Mouse (Mus musculus) stomach, postnatal 0 days (tissue): ENCODE data around the gene Aldh5a1. TPM values are rescaled to one million over a fixed set of nuclear protein-coding genes. Genes with fewer than 3 reads are reported as not detected.

Source experiments
- ATAC-seq: fragments of 200-750 bp; cut with Nextera tagmentation; 2 replicates; pipeline ENCODE4 v1.8.0; 2017; ENCODE audit not compliant: low FRiP score, low TSS enrichment
- DNase-seq: peaks from one replicate; pipeline ENCODE4 v3.0.0-alpha.2; 2016; ENCODE audit warnings: low spot score
- H3K27ac ChIP-seq: fragments of 300-500 bp; sonication (generic); replicated peaks from 2 replicates; pipeline ENCODE4 v1.5.1; 2014; ENCODE audit warnings: mild to moderate bottlenecking, control low read depth
- H3K27me3 ChIP-seq: fragments of 300-500 bp; sonication (generic); 2 replicates; pipeline ENCODE4 v1.6.1; 2014; ENCODE audit warnings: low read length; ENCODE audit not compliant: control insufficient read depth, insufficient read depth
- H3K36me3 ChIP-seq: fragments of 300-500 bp; sonication (generic); 2 replicates; pipeline ENCODE4 v1.6.1; 2014; ENCODE audit warnings: low read length, mixed read lengths; ENCODE audit not compliant: control insufficient read depth, insufficient read depth
- H3K4me1 ChIP-seq: fragments of 300-500 bp; sonication (generic); replicated peaks from 2 replicates; pipeline ENCODE4 v1.6.1; 2014; ENCODE audit warnings: antibody characterized with exemption; ENCODE audit not compliant: control insufficient read depth, insufficient read depth
- H3K4me2 ChIP-seq: fragments of 300-500 bp; sonication (generic); replicated peaks from 2 replicates; pipeline ENCODE4 v1.6.1; 2014; ENCODE audit warnings: low read depth, mild to moderate bottlenecking, control low read depth, moderate library complexity
- H3K4me3 ChIP-seq: fragments of 300-500 bp; sonication (generic); 2 replicates; pipeline ENCODE4 v1.5.1; 2014; ENCODE audit warnings: low read depth, low read length, control low read depth
- H3K9ac ChIP-seq: fragments of 300-500 bp; sonication (generic); 2 replicates; pipeline ENCODE4 v1.6.1; 2014; ENCODE audit warnings: mild to moderate bottlenecking, low read length, control low read depth, mixed read lengths
- H3K9me3 ChIP-seq: fragments of 300-500 bp; sonication (generic); 2 replicates; pipeline ENCODE4 v1.6.1; 2016; ENCODE audit warnings: low read length; ENCODE audit not compliant: control insufficient read depth
- CTCF ChIP-seq: IDR thresholded peaks from 2 replicates; pipeline ENCODE4 v1.5.1; 2016; ENCODE audit warnings: antibody characterized with exemption, low read depth, mild to moderate bottlenecking, moderate library complexity
- EP300 ChIP-seq: optimal IDR thresholded peaks from 2 replicates; pipeline ENCODE3; 2016; ENCODE audit warnings: antibody characterized with exemption
- WGBS: fragments of 180-500 bp; shearing (Covaris S2); extraction: QIAGEN DNeasy Blood & Tissue Kit; methylation state at CpG from one replicate; pipeline ENCODE4 v1.1.7; 2014; 5-methylcytosine and 5-hydroxymethylcytosine counted together
- polyA plus RNA-seq: library from polyadenylated mRNA; unstranded; fragments of >200 nt; fragmentation: Nextera tagmentation; extraction: Ambion mirVana; gene quantifications from 2 replicates; pipeline ENCODE4 v1.2.1, GENCODE M21; 2015

Gene Aldh5a1
- polyA plus RNA-seq, 1 experiment from 2014 or later = 6.1 TPM

GRCm38 (mm10) chr13:24879359-24880040, 58.0 kb downstream of the Aldh5a1 start:
- Histone ChIP-seq H3K4me2 (no peak overlapping the region), H3K27ac (no peak overlapping the region)
- WGBS = 70% methylated on average over 15 of the region's 15 CpGs

GRCm38 (mm10) chr13:24868233-24868632, 69.2 kb downstream of the Aldh5a1 start:
- H3K4me2 ChIP-seq = no peak overlapping the region
- ATAC-seq = no peak
- no peak overlapping the region for H3K9ac ChIP-seq
- H3K4me3 ChIP-seq = no peak overlapping the region
- H3K36me3 ChIP-seq = no peaks in the 10 kb centered on the region
- H3K4me1 ChIP-seq = no peaks in the 10 kb centered on the region
- no peaks in the 10 kb centered on the region for H3K9me3 ChIP-seq
- H3K27ac ChIP-seq = no peak overlapping the region
- no peak for TF ChIP-seq EP300
- no peak for TF ChIP-seq CTCF
- no peaks in the 10 kb centered on the region for H3K27me3 ChIP-seq
- no peak for DNase-seq
- 86% methylated on average over 7 of the region's 7 CpGs for WGBS

More at GRCm38 (mm10) chr13:24879359-24880040, 58.0 kb downstream of the Aldh5a1 start:
- peak; percentile 45 for DNase-seq
- peak; percentile 63 for ATAC-seq
- Histone ChIP-seq H3K4me3 (no peak overlapping the region), H3K27me3 (no peaks in the 10 kb centered on the region), H3K4me1 (no peaks in the 10 kb centered on the region), H3K9me3 (no peaks in the 10 kb centered on the region), H3K9ac (no peak overlapping the region), H3K36me3 (no peaks in the 10 kb centered on the region)
- TF ChIP-seq EP300 = no peak
- no peak for TF ChIP-seq CTCF

DNA sequence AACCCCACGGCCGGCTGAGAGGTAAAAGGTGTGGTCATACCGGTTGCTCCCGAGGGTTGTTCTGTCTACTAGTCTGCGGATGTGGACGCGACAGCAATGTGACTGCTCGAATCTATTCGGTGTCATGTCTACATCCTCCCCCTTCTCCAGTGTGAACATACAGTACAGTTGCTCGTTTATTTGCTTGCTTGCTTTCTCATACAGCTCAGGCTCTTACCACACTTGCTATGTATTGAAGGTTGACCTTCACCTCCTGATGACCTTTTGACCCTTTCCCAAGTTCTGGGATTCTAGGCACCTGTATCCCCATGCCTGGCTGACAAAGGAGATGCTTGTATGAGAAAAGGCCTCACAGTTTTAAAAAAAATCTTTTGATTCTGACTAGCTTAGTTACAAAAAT, 69.7 kb downstream of the Aldh5a1 start:
- ATAC-seq (no peak), DNase-seq (no peak)
- no peaks in the 10 kb centered on the region for H3K4me1 ChIP-seq
- 86% methylated on average over 10 of the region's 10 CpGs for WGBS
- H3K4me2 ChIP-seq = no peak overlapping the region
- no peak overlapping the region for H3K4me3 ChIP-seq
- H3K27ac ChIP-seq = no peak overlapping the region
- no peaks in the 10 kb centered on the region for H3K27me3 ChIP-seq
- no peak for TF ChIP-seq EP300
- no peak for TF ChIP-seq CTCF
- H3K9ac ChIP-seq = no peak overlapping the region
- H3K9me3 ChIP-seq = no peaks in the 10 kb centered on the region
- no peaks in the 10 kb centered on the region for H3K36me3 ChIP-seq

- Histone ChIP-seq H3K9ac (no peak overlapping the region), H3K36me3 (no peaks in the 10 kb centered on the region), H3K4me2 (no peak overlapping the region), H3K4me3 (no peak overlapping the region), H3K27ac (no peak overlapping the region), H3K27me3 (no peaks in the 10 kb centered on the region), H3K4me1 (no peaks in the 10 kb centered on the region), H3K9me3 (no peaks in the 10 kb centered on the region)
- 40% methylated on average over 9 of the region's 9 CpGs for whole genome bisulfite sequencing
- peak; percentile 60; the same call in 1 of the 2 replicates for ATAC-seq
- DNase-seq = no peak
- TF ChIP-seq CTCF (no peak), EP300 (no peak)
Measured at GRCm38 (mm10) chr13:24866430-24867402, 70.7 kb downstream of the Aldh5a1 start.

DNA sequence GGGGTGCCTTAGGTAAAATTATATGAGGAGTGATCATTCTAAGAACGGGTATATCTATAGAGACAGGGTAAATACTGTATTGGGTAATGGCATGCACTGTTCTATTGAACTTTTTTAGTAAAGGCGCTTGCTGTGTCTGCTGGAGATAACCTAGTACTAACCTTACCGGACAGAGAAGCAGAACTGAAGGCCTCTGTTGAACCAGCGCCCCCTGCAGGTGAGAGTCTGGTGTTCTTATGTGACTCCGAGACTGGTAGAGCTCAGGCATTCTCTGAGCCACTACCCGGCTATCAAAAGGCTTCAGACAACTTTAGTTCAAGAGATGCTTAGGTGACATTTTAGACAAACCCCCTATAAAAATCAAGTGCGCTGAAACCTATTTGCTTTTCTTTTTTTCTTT, 74.9 kb downstream of the Aldh5a1 start:
- Histone ChIP-seq H3K36me3 (no peaks in the 10 kb centered on the region), H3K4me1 (no peaks in the 10 kb centered on the region), H3K4me3 (no peak overlapping the region), H3K4me2 (no peak overlapping the region), H3K9ac (no peak overlapping the region), H3K27ac (no peak overlapping the region), H3K27me3 (no peaks in the 10 kb centered on the region), H3K9me3 (no peaks in the 10 kb centered on the region)
- TF ChIP-seq EP300 (no peak), CTCF (peak; percentile 57)
- 63% methylated on average over 7 of the region's 7 CpGs for WGBS
- DNase-seq (peak; percentile 55), ATAC-seq (no peak)

- DNase-seq = no peak
- Histone ChIP-seq H3K36me3 (no peaks in the 10 kb centered on the region), H3K4me3 (no peak overlapping the region), H3K27me3 (no peaks in the 10 kb centered on the region), H3K4me2 (no peak overlapping the region), H3K4me1 (no peaks in the 10 kb centered on the region), H3K27ac (no peak overlapping the region), H3K9ac (no peak overlapping the region), H3K9me3 (no peaks in the 10 kb centered on the region)
- 50% methylated on average over 7 of the region's 7 CpGs for WGBS
- TF ChIP-seq EP300 (no peak), CTCF (no peak)
- ATAC-seq = no peak
Measured at GRCm38 (mm10) chr13:24862021-24862420, 75.4 kb downstream of the Aldh5a1 start.
